Mouse (Mus musculus): ENCODE data around the gene Lyzl4.

DNA sequence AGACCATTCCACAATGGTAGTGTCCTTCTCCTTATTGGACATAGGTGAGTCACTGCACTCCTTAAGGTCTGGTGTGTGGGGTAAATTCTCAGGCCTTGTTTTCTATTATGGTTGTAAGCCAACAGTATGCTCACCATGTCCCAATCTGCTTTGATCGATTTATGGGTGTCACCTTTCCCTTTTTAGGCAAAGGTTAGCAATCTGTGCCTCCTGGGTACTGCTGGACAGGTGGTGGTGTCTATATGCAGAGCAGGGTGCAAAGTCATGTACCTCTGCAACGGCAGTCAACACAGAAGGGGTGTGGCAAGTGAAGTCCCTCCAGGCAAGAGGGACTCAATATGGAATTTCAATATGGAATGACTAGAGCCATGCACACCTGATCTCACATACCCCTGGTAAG, 17.0 kb downstream of the Lyzl4 start:
- TF ChIP-seq CTCF (IDR thresholded peaks at IDR 0.05; ENCODE audit: borderline replicate concordance, insufficient read depth, low read depth, low read length) (no peak), POLR2A (IDR thresholded peaks at IDR 0.05; ENCODE audit: borderline replicate concordance, insufficient read depth, low read length) (no peak)

Data from cerebellum, adult 2 months (tissue).